Comparison of ENCODE assay signal across 18 mouse cellular contexts in genomic region chr8:88289901-88290300, GRCm38 (mm10). TPM values are rescaled to one million over a fixed set of nuclear protein-coding genes. Genes with fewer than 3 reads are reported as not detected.
DNase-seq lines count a peak whose midpoint lies in the region; ATAC-seq and TF ChIP-seq lines count a peak whose summit lies in the region.
"Had no signal": no experiment of that assay in that cellular context is flagged by ENCODE, and none has a peak within 500 bp of the region (broad histone marks: within the 10 kb centered on the region; RNA-seq: fewer than 3 reads in every experiment).

No protein-coding gene starts in this region.

- peaks cover 11% of the 10 kb centered on the region for H3K4me1 ChIP-seq in heart, postnatal 0 days (ENCODE audit: control insufficient read depth, insufficient read depth)
- H3K4me1 ChIP-seq in heart, embryonic 12.5 days (replicated peaks) = peaks cover 32% of the 10 kb centered on the region
- H3K4me1 ChIP-seq in CH12.LX (ENCODE audit: control insufficient read depth in 1 of 2, insufficient read depth in 2 of 2) = peaks cover 30 to 77% of the 10 kb centered on the region in 2 experiments
- H3K4me1 ChIP-seq in liver, embryonic 12.5 days = peaks cover 93% of the 10 kb centered on the region
- H3K4me1 ChIP-seq in stomach, postnatal 0 days (replicated peaks; ENCODE audit: control insufficient read depth, insufficient read depth) = no peaks in the 10 kb centered on the region
- no peaks in the 10 kb centered on the region for H3K4me1 ChIP-seq in midbrain, embryonic 11.5 days (ENCODE audit: control insufficient read depth, insufficient read depth, low read length)
- H3K4me1 ChIP-seq: forebrain, embryonic 15.5 days had no signal

- H3K27me3 ChIP-seq in heart, postnatal 0 days (ENCODE audit: control insufficient read depth, insufficient read depth, low read length) = no peaks in the 10 kb centered on the region
- peaks cover 3% of the 10 kb centered on the region; the same call in 1 of the 2 replicates for H3K27me3 ChIP-seq in heart, embryonic 12.5 days (replicated peaks)
- no peaks in the 10 kb centered on the region for H3K27me3 ChIP-seq in CH12.LX (replicated peaks)
- no peaks in the 10 kb centered on the region for H3K27me3 ChIP-seq in liver, embryonic 12.5 days (replicated peaks)
- H3K27me3 ChIP-seq in stomach, postnatal 0 days (ENCODE audit: control insufficient read depth, insufficient read depth, low read length) = no peaks in the 10 kb centered on the region
- H3K27me3 ChIP-seq in midbrain, embryonic 11.5 days (ENCODE audit: control insufficient read depth, insufficient read depth, low read length) = no peaks in the 10 kb centered on the region
- H3K27me3 ChIP-seq: embryonic facial prominence, embryonic 15.5 days; forebrain, embryonic 15.5 days; limb, embryonic 13.5 days had no signal

- H3K36me3 ChIP-seq in heart, postnatal 0 days (replicated peaks; ENCODE audit: control insufficient read depth, insufficient read depth, low read length) = no peaks in the 10 kb centered on the region
- H3K36me3 ChIP-seq in heart, embryonic 12.5 days = no peaks in the 10 kb centered on the region
- peaks cover 0 to 17% of the 10 kb centered on the region in 2 experiments for H3K36me3 ChIP-seq in CH12.LX (replicated peaks in 1 of 2; ENCODE audit: control insufficient read depth in 1 of 2, insufficient read depth in 1 of 2, low read length in 1 of 2)
- H3K36me3 ChIP-seq in liver, embryonic 12.5 days = no peaks in the 10 kb centered on the region
- H3K36me3 ChIP-seq in stomach, postnatal 0 days (ENCODE audit: control insufficient read depth, insufficient read depth, low read length) = no peaks in the 10 kb centered on the region
- H3K36me3 ChIP-seq in midbrain, embryonic 11.5 days (ENCODE audit: control insufficient read depth, insufficient read depth, low read length) = no peaks in the 10 kb centered on the region
- H3K36me3 ChIP-seq: embryonic facial prominence, embryonic 15.5 days; forebrain, embryonic 15.5 days; limb, embryonic 13.5 days had no signal

- H3K79me2 ChIP-seq in CH12.LX (replicated peaks; ENCODE audit: control insufficient read depth, extremely low read depth, insufficient read depth, poor library complexity, severe bottlenecking) = 0 out of 2 replicates have a peak, but pooled peaks cover 4% of the 10 kb centered on the region

- no peak overlapping the region for H3K9ac ChIP-seq in heart, postnatal 0 days (replicated peaks; ENCODE audit: low read depth, low read length)
- no peak overlapping the region for H3K9ac ChIP-seq in heart, embryonic 12.5 days
- H3K9ac ChIP-seq in CH12.LX (ENCODE audit: insufficient read depth, low read depth) = peak overlapping the region; percentile 82
- H3K9ac ChIP-seq in liver, embryonic 12.5 days = no peak overlapping the region
- H3K9ac ChIP-seq in stomach, postnatal 0 days (ENCODE audit: low read length) = no peak overlapping the region
- H3K9ac ChIP-seq in midbrain, embryonic 11.5 days (ENCODE audit: low read length) = no peak overlapping the region
- H3K9ac ChIP-seq: embryonic facial prominence, embryonic 15.5 days; forebrain, embryonic 15.5 days had no signal

- DNase-seq in heart, postnatal 0 days (ENCODE audit: low spot score) = no peak
- DNase-seq in CH12.LX (ENCODE audit: extremely low read depth) = peak; percentile 77
- no peak for DNase-seq in stomach, postnatal 0 days (ENCODE audit: low spot score)
- no peak for DNase-seq in midbrain, embryonic 11.5 days (ENCODE audit: low spot score, missing footprints)
- DNase-seq in testis, postnatal 10 days (ENCODE audit: low spot score) = no peak
- no peak for DNase-seq in cerebellum, adult 9-11 months
- DNase-seq: adrenal gland, postnatal 10 days; gastrocnemius, postnatal 36 days; heart, postnatal 14 days; kidney, postnatal 14 days; layer of hippocampus, postnatal 36 days; lung, postnatal 4 days; right cerebral cortex, postnatal 25 days had no signal

- no peak for TF ChIP-seq CTCF in heart, postnatal 0 days (IDR thresholded peaks at IDR 0.05; ENCODE audit: low read depth)
- TF ChIP-seq CTCF in CH12.LX (conservative IDR thresholded peaks at IDR 0.05 in 1 of 2, IDR thresholded peaks at IDR 0.05 in 1 of 2; ENCODE audit: low read depth in 2 of 2, low read length in 2 of 2) = peak; percentile 39 to 74; a peak in 3 of 4 replicates
- TF ChIP-seq CTCF in stomach, postnatal 0 days (IDR thresholded peaks at IDR 0.05; ENCODE audit: low read depth) = peak; percentile 6; the same call in 1 of the 2 replicates

- H3K4me3 ChIP-seq in heart, postnatal 0 days (ENCODE audit: low read depth, low read length) = no peak overlapping the region
- H3K4me3 ChIP-seq in heart, embryonic 12.5 days = no peak overlapping the region
- peak overlapping the region in 2 of 3 experiments; percentile 14 to 66 for H3K4me3 ChIP-seq in CH12.LX (replicated peaks in 1 of 3; ENCODE audit: low read depth in 2 of 3, low read length in 2 of 3, poor library complexity in 1 of 3)
- H3K4me3 ChIP-seq in liver, embryonic 12.5 days = no peak overlapping the region
- no peak overlapping the region for H3K4me3 ChIP-seq in stomach, postnatal 0 days (ENCODE audit: low read depth, low read length)
- H3K4me3 ChIP-seq in midbrain, embryonic 11.5 days (ENCODE audit: low read depth, low read length) = no peak overlapping the region
- H3K4me3 ChIP-seq: embryonic facial prominence, embryonic 15.5 days; forebrain, embryonic 15.5 days; limb, embryonic 13.5 days had no signal

- no peak for TF ChIP-seq EP300 in heart, postnatal 0 days (IDR thresholded peaks at IDR 0.05; ENCODE audit: low read depth)
- no peak for TF ChIP-seq EP300 in CH12.LX (IDR thresholded peaks at IDR 0.05; ENCODE audit: low read length)
- no peak for TF ChIP-seq EP300 in stomach, postnatal 0 days (optimal IDR thresholded peaks at IDR 0.05)

- no peak overlapping the region for H3K4me2 ChIP-seq in heart, postnatal 0 days (ENCODE audit: low read depth, low read length)
- H3K4me2 ChIP-seq in heart, embryonic 12.5 days = no peak overlapping the region
- H3K4me2 ChIP-seq in CH12.LX (ENCODE audit: insufficient read depth, low read depth, poor library complexity, severe bottlenecking) = peak overlapping the region; percentile 34; the same call in 1 of the 2 replicates
- H3K4me2 ChIP-seq in liver, embryonic 12.5 days = no peak overlapping the region
- H3K4me2 ChIP-seq in stomach, postnatal 0 days (replicated peaks; ENCODE audit: low read depth) = no peak overlapping the region
- H3K4me2 ChIP-seq in midbrain, embryonic 11.5 days = no peak overlapping the region
- H3K4me2 ChIP-seq: embryonic facial prominence, embryonic 15.5 days; forebrain, embryonic 15.5 days; limb, embryonic 13.5 days had no signal

- TF ChIP-seq POLR2A in CH12.LX (IDR thresholded peaks at IDR 0.05; ENCODE audit: low read depth, low read length) = no peak

- dilution Hi-C loops in CH12.LX (cut with MboI; ENCODE audit: extremely low pct_ligation_motif_present, extremely low pct_unique_long_range_greater_than_20kb, low sequenced_read_pairs) = no loop called here

- H3K9me3 ChIP-seq in heart, postnatal 0 days (replicated peaks; ENCODE audit: control insufficient read depth, low read length) = no peaks in the 10 kb centered on the region
- H3K9me3 ChIP-seq in heart, embryonic 12.5 days (replicated peaks) = no peaks in the 10 kb centered on the region
- no peaks in the 10 kb centered on the region for H3K9me3 ChIP-seq in CH12.LX (replicated peaks; ENCODE audit: low read length)
- no peaks in the 10 kb centered on the region for H3K9me3 ChIP-seq in liver, embryonic 12.5 days (replicated peaks)
- H3K9me3 ChIP-seq in stomach, postnatal 0 days (ENCODE audit: control insufficient read depth, low read length) = no peaks in the 10 kb centered on the region
- no peaks in the 10 kb centered on the region for H3K9me3 ChIP-seq in midbrain, embryonic 11.5 days (ENCODE audit: control insufficient read depth, low read length)
- H3K9me3 ChIP-seq: embryonic facial prominence, embryonic 15.5 days; forebrain, embryonic 15.5 days; limb, embryonic 13.5 days had no signal

- no peak for ATAC-seq in heart, postnatal 0 days (ENCODE audit: insufficient read depth, low read depth)
- ATAC-seq in heart, embryonic 12.5 days (ENCODE audit: insufficient number of reproducible peaks, low FRiP score) = no peak
- no peak for ATAC-seq in liver, embryonic 12.5 days
- ATAC-seq in stomach, postnatal 0 days (ENCODE audit: low FRiP score, low TSS enrichment) = no peak
- ATAC-seq in midbrain, embryonic 11.5 days (ENCODE audit: low FRiP score) = no peak
- ATAC-seq: forebrain, embryonic 15.5 days had no signal

- peak overlapping the region; percentile 33; the same call in 1 of the 2 replicates for H3K27ac ChIP-seq in heart, postnatal 0 days (ENCODE audit: low read depth)
- H3K27ac ChIP-seq in heart, embryonic 12.5 days (ENCODE audit: poor library complexity, severe bottlenecking) = no peak overlapping the region
- no peak overlapping the region for H3K27ac ChIP-seq in CH12.LX (ENCODE audit: insufficient read depth, low read depth)
- peak overlapping the region; percentile 53 for H3K27ac ChIP-seq in liver, embryonic 12.5 days
- H3K27ac ChIP-seq in stomach, postnatal 0 days (replicated peaks) = no peak overlapping the region
- no peak overlapping the region for H3K27ac ChIP-seq in midbrain, embryonic 11.5 days (ENCODE audit: low read depth, low read length)
- H3K27ac ChIP-seq: forebrain, embryonic 15.5 days had no signal

- 84% methylated on average over 1 of the region's 1 CpGs for WGBS in heart, postnatal 0 days
- WGBS in heart, embryonic 12.5 days = 69% methylated on average over 1 of the region's 1 CpGs
- WGBS in liver, embryonic 12.5 days (ENCODE audit: insufficient replicate concordance) = 35% methylated on average over 1 of the region's 1 CpGs
- WGBS in stomach, postnatal 0 days = 69% methylated on average over 1 of the region's 1 CpGs
- 68% methylated on average over 1 of the region's 1 CpGs for WGBS in midbrain, embryonic 11.5 days

- TF ChIP-seq RAD21 in CH12.LX (IDR thresholded peaks at IDR 0.05; ENCODE audit: low read depth, low read length) = peak; percentile 38

- in situ Hi-C loops in CH12.LX (cut with MboI; ENCODE audit: low pct_ligation_motif_present, low pct_unique_long_range_greater_than_20kb, low sequenced_read_pairs) = no loop called here

TF ChIP-seq in CH12.LX, 34 proteins besides CTCF, POLR2A, EP300 and RAD21 (continues in another document):
- TF ChIP-seq TCF12 (IDR thresholded peaks at IDR 0.05; ENCODE audit: low read depth, low read length) = 0 out of 2 replicates have a peak, but pooled peaks have one; percentile 36
- no peak for TF ChIP-seq USF1 (IDR thresholded peaks at IDR 0.05; ENCODE audit: low read depth, low read length)

RNA-seq across cellular contexts. Expression of gene Adcy7, which starts 17.7 kb away (rescaled TPM):
- total RNA-seq in heart, postnatal 0 days (2014; rRNA removed; ENCODE audit: low replicate concordance) = 3.5 and 7.3 TPM in 2 replicates
- polyA plus RNA-seq in heart, postnatal 0 days (2015; fragmentation: Nextera tagmentation; extraction: Ambion mirVana) = 1.2 and 1.9 TPM in 2 replicates
- polyA plus RNA-seq in heart, embryonic 12.5 days (2016; fragmentation: Nextera tagmentation; extraction: Ambion mirVana) = 3.8 and 4.1 TPM in 2 replicates
- total RNA-seq in CH12.LX (2012; rRNA removed) (25.7 and 25.9 TPM in 2 replicates), CH12.LX (2014; rRNA removed) (25.5 and 27.0 TPM in 2 replicates)
- polyA plus RNA-seq in CH12.LX (2012; ENCODE audit: insufficient read length, low read depth) = 28.5 and 28.8 TPM in 2 replicates
- polyA plus RNA-seq in liver, embryonic 12.5 days (2016; fragmentation: Nextera tagmentation; extraction: Ambion mirVana) = 38.0 and 41.6 TPM in 2 replicates
- 5.2 and 5.7 TPM in 2 replicates for polyA plus RNA-seq in stomach, postnatal 0 days (2015; fragmentation: Nextera tagmentation; extraction: Ambion mirVana)
- polyA plus RNA-seq in midbrain, embryonic 11.5 days (2014; fragmentation: Nextera tagmentation; extraction: Ambion mirVana) = 1.8 and 2.1 TPM in 2 replicates

Comparison
In these comparisons a context has a peak if more than half of its experiments do, and no peak if none do; other contexts are left out.
1. H3K27ac ChIP-seq: peak in heart, postnatal 0 days (single experiment) and liver, embryonic 12.5 days (single experiment); none in heart, embryonic 12.5 days (single experiment), CH12.LX (single experiment), stomach, postnatal 0 days (single experiment) and midbrain, embryonic 11.5 days (single experiment).
2. H3K4me3 ChIP-seq: peak in CH12.LX (2 of 3); none in heart, postnatal 0 days (single experiment), heart, embryonic 12.5 days (single experiment), liver, embryonic 12.5 days (single experiment), stomach, postnatal 0 days (single experiment) and midbrain, embryonic 11.5 days (single experiment).